Mouse (Mus musculus) 3134 (cell line): ENCODE data around the gene Vmn1r155.
"Not testable (repeated sequence)": the region's sequence is repeated elsewhere in the genome, so short reads cannot be mapped to it uniquely, and the experiment has no call there.

Experiments
- DNase-seq: peaks from one replicate; pipeline ENCODE4 v3.0.0-alpha.2; 2011; ENCODE audit warnings: low spot score; ENCODE audit not compliant: insufficient read length; ENCODE audit errors: extremely low read depth

Vmn1r155 gene

DNA sequence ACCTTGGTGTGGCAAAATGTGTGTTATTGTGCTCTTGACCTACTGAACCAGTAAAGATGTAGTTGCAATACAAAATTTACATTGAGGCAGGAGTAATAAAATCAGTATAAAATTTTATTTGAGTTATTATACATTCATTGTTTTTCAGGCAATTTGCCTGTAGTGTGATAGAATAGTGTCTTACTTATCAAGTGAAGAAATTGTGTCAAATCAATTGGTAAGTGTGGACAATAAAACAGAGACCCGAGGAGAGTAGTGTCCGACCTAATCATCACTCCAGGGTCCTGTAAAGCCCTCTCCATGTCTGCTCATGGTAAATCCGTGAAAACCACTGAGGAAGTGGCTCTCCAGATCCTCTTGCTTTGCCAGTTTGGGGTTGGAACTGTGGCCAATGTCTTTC, at the start of gene Vmn1r155:
Gene Vmn1r155, plus strand, starts transcription at position 301 of the 400 bp plus-strand sequence.
- not testable (repeated sequence) for DNase-seq

DNA sequence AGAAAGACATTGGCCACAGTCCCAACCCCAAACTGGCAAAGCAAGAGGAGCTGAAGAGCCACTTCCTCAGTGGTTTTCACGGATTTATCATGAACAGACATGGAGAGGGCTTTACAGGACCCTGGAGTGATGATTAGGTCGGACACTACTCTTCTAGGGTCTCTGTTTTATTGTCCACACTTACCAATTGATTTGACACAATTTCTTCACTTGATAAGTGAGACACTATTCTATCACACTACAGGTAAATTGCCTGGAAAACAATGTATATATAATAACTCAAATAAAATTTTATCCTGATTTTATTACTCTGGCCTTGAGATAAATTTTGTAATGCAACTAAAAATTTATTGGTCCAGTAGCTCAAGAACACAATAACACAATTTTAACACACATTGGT, 34.4 kb downstream of the Vmn1r155 start, which contains the start of gene Gm8693:
Gene Gm8693, minus strand, starts transcription at position 101 of the 400 bp plus-strand sequence.
- DNase-seq, result not testable (repeated sequence)
